Mouse (Mus musculus): ENCODE results near the gene Ccp110.

Ccp110 gene

DNA sequence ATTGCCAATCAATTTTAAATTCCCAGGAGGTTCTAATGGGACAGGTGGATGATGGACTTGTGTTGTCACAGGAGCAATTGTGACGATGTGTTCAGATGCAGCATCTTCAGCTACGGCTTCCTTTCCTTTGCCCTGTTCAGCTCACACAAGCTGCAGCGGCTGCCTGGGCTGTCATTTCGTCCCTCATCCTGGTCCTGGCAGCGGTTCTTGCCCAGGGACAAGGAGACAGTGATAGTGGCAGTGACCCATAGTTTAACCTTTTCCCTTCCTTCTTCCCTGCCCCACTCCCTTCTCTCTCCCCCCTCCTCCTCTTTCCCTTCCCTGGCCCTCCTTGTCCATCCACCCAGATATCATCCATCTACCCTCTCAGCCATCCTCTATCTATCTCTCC, 54.5 kb downstream of the Ccp110 start:
- DNase-seq (ENCODE audit: low read depth, low spot score), result no peak

DNA sequence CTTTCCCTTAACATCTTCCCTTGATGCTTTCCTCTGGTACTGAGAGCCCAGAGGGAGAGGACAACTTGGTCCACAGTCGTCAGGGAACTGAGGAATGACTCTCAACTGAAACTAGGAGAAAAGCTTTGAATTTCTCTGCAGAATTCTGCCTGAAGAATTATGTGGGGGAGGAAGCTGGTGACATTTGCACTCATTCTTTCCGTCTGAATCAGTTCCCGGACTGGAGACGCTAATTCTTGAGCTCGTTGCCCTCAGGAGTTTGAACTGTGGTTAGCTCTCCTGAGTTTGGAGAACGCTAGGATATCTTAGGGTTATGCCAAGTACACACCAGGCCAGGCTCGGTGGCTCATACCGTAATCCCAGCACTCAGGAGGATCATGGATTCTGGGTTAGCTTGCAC, 56.9 kb downstream of the Ccp110 start:
- DNase-seq (ENCODE audit: low read depth, low spot score), result no peak

DNA sequence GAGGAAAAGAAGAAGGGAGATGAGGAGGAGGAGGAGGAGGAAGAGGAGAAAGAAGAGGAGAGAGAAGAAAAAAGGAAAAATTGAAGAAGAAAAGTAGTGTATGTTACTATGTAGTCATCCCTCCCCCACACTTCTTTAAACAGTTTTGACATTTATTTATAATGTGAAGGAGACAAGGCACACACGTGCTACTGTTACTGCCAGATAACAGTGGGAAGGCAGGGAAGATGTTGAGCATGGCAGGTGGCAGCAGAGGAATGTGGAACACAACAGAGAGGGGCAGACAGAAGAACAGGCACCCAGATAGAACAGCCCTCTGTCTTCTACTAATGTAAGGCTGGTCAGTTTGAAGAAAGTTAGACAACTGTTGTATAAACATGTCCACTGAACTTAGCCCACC, 57.3 kb downstream of the Ccp110 start:
- DNase-seq (ENCODE audit: low read depth, low spot score), result no peak

DNA sequence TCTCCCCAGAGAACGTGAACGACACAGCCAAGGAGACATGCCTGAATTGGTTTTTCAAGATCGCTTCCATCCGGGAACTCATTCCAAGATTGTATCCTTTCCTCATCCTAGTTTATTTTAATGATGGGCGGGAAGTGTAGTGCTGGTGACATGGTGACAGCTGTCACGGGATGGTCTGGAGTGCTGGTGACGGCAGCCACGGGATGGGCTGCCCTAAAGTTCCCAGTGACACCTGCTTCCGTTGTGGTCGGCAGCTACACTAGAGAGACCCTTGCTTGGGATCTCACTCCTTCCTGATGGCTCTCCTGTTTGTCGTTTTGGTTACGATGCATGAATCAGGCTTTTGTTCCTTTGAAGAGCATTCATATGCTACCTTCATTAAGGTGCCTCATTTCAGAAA, 60.7 kb downstream of the Ccp110 start:
- DNase-seq (ENCODE audit: low read depth, low spot score), result no peak

DNA sequence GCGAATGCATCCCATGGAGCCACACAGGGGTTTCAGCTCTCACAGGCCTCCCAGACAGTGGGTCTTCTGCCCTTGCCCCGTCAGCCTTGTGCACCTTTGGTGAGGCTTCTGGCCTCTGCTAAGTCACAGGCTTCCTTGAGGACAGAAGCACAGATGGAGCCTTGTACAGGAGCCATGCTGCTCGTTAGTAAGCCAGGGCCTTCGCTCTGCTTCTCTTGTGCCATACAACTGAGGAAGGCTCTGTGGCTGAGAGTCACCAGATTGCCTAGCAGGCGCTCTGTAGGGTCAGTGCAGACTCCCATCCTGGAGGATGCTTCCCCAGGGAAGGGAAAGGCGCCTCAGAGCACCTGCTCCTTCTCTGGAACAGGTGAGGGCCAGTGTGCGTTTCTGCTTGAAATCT, 63.6 kb downstream of the Ccp110 start:
- DNase-seq (ENCODE audit: low read depth, low spot score), result no peak

DNA sequence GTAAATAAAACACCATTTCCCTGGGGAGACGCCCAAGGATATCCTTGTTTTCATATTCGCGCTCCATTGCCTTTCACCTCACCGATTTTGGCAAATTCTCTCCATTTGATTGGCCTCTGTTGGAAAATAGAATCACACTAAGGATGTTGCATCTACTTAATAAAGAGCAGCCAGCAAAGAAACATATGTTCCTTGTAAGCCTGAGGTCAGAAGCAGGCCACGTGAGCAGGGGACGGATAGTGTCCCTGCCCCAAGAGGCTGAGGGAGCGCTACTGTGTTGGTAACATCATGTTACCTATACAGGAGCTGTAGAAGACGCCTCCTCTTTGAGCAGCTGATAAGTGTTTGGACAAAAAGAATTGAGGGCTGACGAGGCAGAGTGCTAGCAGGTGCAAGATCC, 64.1 kb downstream of the Ccp110 start:
- no peak for DNase-seq (ENCODE audit: low read depth, low spot score)

DNA sequence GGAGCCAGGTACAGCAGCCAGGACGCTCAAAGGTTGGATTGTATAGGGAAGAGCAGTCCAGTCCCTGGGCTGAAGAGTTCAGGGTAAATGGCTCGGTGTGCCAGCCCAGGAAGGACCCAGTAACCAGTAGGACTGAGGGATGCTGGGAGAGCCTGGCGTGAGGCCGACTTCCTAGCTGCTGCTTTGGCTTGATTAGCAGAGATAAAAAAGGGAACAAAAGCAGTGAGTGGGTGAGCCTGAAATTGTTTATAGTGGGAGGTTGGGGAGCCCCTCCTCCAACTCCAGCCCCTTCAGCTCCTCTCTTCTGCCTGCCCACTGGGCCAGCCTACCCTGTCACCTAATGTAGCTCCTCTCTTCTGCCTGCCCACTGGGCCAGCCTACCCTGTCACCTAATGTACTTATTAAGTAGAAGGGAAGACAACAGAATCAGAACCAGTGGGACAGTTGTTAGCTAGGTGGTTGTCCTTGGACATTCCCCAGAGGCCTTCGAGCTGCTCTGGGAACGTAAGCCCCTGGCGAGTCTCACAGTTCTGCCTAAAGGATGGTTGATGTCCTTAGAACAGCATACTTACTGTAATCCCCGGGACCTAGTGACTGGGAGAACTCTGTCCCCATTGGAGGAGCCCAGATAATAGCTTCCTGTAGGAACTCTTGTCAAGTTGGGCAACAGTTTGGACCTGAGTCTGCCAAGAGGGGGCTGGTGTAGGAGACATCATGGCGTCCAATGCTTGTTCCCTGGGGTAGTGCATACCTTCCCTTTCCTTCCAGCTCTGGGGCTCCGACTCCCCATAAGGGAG, 65.4 kb downstream of the Ccp110 start:
- no peak for DNase-seq (ENCODE audit: low read depth, low spot score)

DNA sequence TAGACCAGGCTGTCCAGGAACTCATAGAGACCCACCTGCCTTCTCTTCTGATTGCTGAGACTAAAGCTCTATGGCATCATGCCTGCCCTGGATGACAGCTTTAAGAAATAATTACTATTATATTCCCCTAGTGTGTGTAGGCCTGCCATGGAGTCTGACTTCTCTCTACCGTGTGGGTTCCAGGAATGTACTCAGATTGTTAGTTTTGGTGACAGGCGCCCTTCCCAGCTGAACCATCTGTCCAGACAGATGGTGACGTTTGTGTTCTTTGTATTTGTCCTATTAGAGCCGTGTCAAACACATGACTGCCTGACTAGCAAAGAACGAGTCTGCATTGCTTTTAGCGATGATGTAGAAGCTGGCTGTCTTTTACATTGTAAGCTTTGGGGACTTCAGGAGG, 66.2 kb downstream of the Ccp110 start:
- no peak for DNase-seq (ENCODE audit: low read depth, low spot score)

DNA sequence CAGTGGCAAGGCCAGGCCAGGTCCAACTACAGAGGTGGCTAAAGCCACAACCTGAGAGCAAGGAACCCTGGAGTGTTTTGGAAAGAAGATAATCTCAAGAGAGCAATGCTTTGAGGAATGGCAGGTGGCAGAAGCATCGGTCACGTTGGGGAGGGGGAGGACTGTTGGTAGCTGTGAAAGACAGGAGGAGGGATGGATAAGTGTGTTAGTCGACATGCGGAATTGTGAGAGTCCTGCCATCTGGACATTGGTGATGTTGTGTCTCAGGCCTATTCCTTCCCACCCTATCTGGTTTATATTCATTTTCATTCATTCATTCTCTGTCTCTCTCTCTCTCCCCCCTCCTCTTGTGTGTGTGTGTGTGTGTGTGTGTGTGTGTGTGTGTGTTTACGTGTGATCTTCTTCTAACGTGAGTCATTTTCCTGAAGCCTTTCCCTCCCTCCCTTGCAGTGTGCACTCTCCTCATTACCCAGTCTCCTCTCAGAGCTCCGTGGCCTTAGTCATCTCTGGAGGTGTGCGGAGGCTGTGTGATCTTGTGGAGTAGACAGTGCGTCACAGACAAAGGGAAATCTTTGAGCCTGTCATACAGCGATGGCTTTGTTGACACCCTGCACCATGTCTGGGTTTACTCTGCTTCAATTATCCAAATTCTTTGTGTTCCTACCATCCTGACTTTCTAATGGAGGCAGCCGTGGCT, 71.1 kb downstream of the Ccp110 start:
- no peak for DNase-seq (ENCODE audit: low read depth, low spot score)

DNA sequence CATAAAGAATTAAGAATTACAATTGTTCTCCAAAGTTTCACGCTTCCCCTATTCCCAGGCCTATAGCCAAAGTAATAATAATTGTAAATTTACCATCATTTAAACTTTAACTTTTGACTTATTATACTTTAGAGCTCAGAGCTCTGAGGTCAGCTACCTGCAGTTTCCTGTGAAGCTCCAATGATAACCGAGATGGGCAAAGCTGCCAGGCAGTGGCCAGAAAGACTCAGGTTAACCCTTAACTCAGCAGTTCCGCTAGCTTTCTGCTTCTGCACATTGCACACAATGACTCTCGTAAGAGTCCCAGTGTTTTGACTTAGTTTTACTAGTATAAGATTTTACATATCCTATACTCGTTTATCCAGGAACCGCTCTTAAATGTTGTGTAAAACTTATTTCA, 73.7 kb downstream of the Ccp110 start:
- DNase-seq (ENCODE audit: low read depth, low spot score), result no peak
